Mouse (Mus musculus) ES-E14 (cell line): ENCODE measurements around the gene BC030867.

Experiments used
- HCFC1 ChIP-seq: IDR thresholded peaks from 2 replicates; pipeline ENCODE4 v1.6.1; 2012; ENCODE audit warnings: low read length, inconsistent platforms, borderline replicate concordance; ENCODE audit not compliant: insufficient read depth
- ZC3H11A ChIP-seq: IDR thresholded peaks from 2 replicates; pipeline ENCODE4 v1.6.1; 2012; ENCODE audit warnings: low read depth, mild to moderate bottlenecking, inconsistent platforms, low read length, borderline replicate concordance

DNA sequence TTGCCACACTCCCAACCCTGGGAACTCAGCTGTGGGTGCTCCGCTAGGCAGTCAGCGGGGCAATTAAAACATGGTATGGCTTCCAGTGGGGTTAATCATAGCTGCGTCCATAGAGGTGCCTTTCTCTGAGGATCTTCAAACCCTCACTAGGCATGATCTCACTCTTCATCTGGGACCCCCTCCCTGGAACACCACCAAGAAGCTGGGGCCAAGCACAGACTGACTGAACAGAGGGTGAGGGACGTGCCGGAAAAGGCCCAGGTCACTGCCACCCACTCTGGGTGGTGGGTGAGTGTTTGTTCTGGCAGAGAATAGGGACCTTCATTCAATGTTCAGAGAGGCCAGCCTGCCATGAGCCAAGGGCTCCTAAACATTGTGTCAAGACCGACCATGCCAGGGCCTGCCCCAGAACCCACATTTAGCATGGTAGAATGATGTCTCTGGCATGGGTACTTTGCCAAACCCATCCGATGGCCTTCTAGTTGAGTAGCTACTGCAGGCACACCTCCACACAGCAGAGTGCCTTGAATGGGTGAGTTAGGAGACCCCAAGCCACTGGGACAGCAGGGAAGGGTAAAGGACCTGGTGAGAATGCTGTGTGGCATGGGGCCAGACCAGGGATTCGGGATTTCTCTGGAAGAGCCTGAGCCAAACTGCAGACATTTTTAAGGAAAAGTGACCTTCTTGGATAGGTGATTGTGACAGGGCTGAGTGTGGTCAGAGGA lies 18.1 kb downstream of the BC030867 start:
- TF ChIP-seq ZC3H11A (no peak), HCFC1 (no peak)
